Comparison of ENCODE assay signal across 25 mouse cellular contexts in genomic region chr2:170385556-170385955, GRCm38 (mm10). TPM values are rescaled to one million over a fixed set of nuclear protein-coding genes. Genes with fewer than 3 reads are reported as not detected.
DNase-seq lines count a peak whose midpoint lies in the region; ATAC-seq lines count a peak whose summit lies in the region.
"Had no signal": no experiment of that assay in that cellular context is flagged by ENCODE, and none has a peak within 500 bp of the region (broad histone marks: within the 10 kb centered on the region; RNA-seq: fewer than 3 reads in every experiment).

No protein-coding gene starts in this region.

- H3K4me3 ChIP-seq in kidney, embryonic 15.5 days (replicated peaks) = no peak overlapping the region
- H3K4me3 ChIP-seq: forebrain, embryonic 10.5 days; forebrain, embryonic 13.5 days; heart, embryonic 10.5 days; heart, embryonic 13.5 days had no signal

- DNase-seq in heart, adult 11 months = peak; percentile 85
- DNase-seq in heart, adult 8-10 months (ENCODE audit: low spot score) = no peak
- peak; percentile 22 for DNase-seq in gastrocnemius, postnatal 10 days
- DNase-seq in skeletal muscle tissue, adult 2 months (ENCODE audit: low read depth, low spot score) = peak; percentile 38
- DNase-seq in left cerebral cortex, adult 9 months (ENCODE audit: low spot score in 2 of 2) = no peak
- DNase-seq: adrenal gland, adult 2 months; adrenal gland, postnatal 14 days; B cell, adult 2 months; cerebellum, adult 11-12 months; cerebellum, adult 8-10 months; cerebellum, postnatal 14 days; heart, postnatal 14 days; heart, postnatal 4 days; kidney, adult 2 months had no signal

- no peak overlapping the region for H3K27ac ChIP-seq in kidney, embryonic 15.5 days
- H3K27ac ChIP-seq: forebrain, embryonic 10.5 days; forebrain, embryonic 13.5 days; heart, embryonic 10.5 days; heart, embryonic 13.5 days; hindbrain, embryonic 14.5 days; hindbrain, postnatal 0 days had no signal

- no peak overlapping the region for H3K4me2 ChIP-seq in kidney, embryonic 15.5 days
- H3K4me2 ChIP-seq: forebrain, embryonic 13.5 days; heart, embryonic 13.5 days; hindbrain, embryonic 14.5 days had no signal

- H3K4me1 ChIP-seq in kidney, embryonic 15.5 days = no peaks in the 10 kb centered on the region
- H3K4me1 ChIP-seq: forebrain, embryonic 10.5 days; forebrain, embryonic 13.5 days; heart, embryonic 10.5 days had no signal

- 93% methylated on average over 1 of the region's 1 CpGs for WGBS in kidney, embryonic 15.5 days

- no peak overlapping the region for H3K9ac ChIP-seq in kidney, embryonic 15.5 days
- H3K9ac ChIP-seq: forebrain, embryonic 13.5 days; heart, embryonic 13.5 days; hindbrain, embryonic 14.5 days had no signal

- H3K36me3 ChIP-seq in kidney, embryonic 15.5 days = no peaks in the 10 kb centered on the region
- H3K36me3 ChIP-seq: forebrain, embryonic 10.5 days; G1E; heart, embryonic 10.5 days; heart, embryonic 13.5 days had no signal

- no peaks in the 10 kb centered on the region for H3K27me3 ChIP-seq in kidney, embryonic 15.5 days
- H3K27me3 ChIP-seq: forebrain, embryonic 13.5 days; heart, embryonic 13.5 days had no signal

- no peaks in the 10 kb centered on the region for H3K9me3 ChIP-seq in kidney, embryonic 15.5 days (replicated peaks)
- H3K9me3 ChIP-seq: forebrain, embryonic 13.5 days; heart, embryonic 10.5 days had no signal

- no peak for ATAC-seq in kidney, embryonic 15.5 days (replicated peaks; ENCODE audit: low FRiP score)
- ATAC-seq: forebrain, embryonic 13.5 days; forebrain, embryonic 16.5 days; hindbrain, postnatal 0 days; inflammation-experienced regulatory T-cells, adult 6 months; intestine, embryonic 16.5 days had no signal

RNA-seq across cellular contexts. Expression of gene Bcas1, which starts 42.1 kb away (rescaled TPM):
- under 1 TPM in 3 of 4 experiments, not detected in 1; 0.11 to 0.22 (median 0.19) TPM for total RNA-seq in heart, adult 8-10 months (2022)
- 1 to 10 TPM; 4.5 to 7.4 TPM for total RNA-seq in gastrocnemius, postnatal 10 days (2021)
- polyA plus RNA-seq in kidney, embryonic 15.5 days (2015; fragmentation: Nextera tagmentation; extraction: Ambion mirVana) = 0.58 and 1.7 TPM in 2 replicates
- polyA plus RNA-seq: adrenal gland, adult 2 months; G1E had no signal

Comparison
In these comparisons a context has a peak if more than half of its experiments do, and no peak if none do; other contexts are left out.
1. DNase-seq: peak in heart, adult 11 months (single experiment), gastrocnemius, postnatal 10 days (single experiment) and skeletal muscle tissue, adult 2 months (single experiment); none in heart, adult 8-10 months (single experiment) and left cerebral cortex, adult 9 months (0 of 2).
2. RNA of gene Bcas1, which starts 42.1 kb away (total RNA-seq): 4.5 to 7.4 TPM in gastrocnemius, postnatal 10 days; 0.11 to 0.22 TPM in heart, adult 8-10 months; every median in the first group is over 4 times any median in the second.